10 mouse cellular contexts compared by ENCODE assay signal in genomic region chr1:136381583-136381982, GRCm38 (mm10). TPM values are rescaled to one million over a fixed set of nuclear protein-coding genes. Genes with fewer than 3 reads are reported as not detected.
DNase-seq lines count a peak whose midpoint lies in the region; ATAC-seq and TF ChIP-seq lines count a peak whose summit lies in the region.
"Had no signal": no experiment of that assay in that cellular context is flagged by ENCODE, and none has a peak within 500 bp of the region (broad histone marks: within the 10 kb centered on the region; RNA-seq: fewer than 3 reads in every experiment).

No protein-coding gene starts in this region.

- DNase-seq in heart, adult 11 months = peak; percentile 92
- DNase-seq in heart, postnatal 25 days (ENCODE audit: low spot score) = no peak
- peak; percentile 21 for DNase-seq in MEL (ENCODE audit: low read depth, low spot score)
- peak; percentile 28 to 33 for DNase-seq in cerebellum, adult 2 months
- DNase-seq in heart, postnatal 36 days = peak; percentile 18 to 46
- DNase-seq in retina, postnatal 1 day = no peak

- TF ChIP-seq CTCF in MEL (IDR thresholded peaks at IDR 0.05 in 2 of 3, conservative IDR thresholded peaks at IDR 0.05 in 1 of 3; ENCODE audit: control insufficient read depth in 1 of 3, insufficient read depth in 1 of 3, low read depth in 2 of 3, low read length in 3 of 3, poor library complexity in 1 of 3, severe bottlenecking in 1 of 3) = no peak
- no peak for TF ChIP-seq CTCF in cerebellum, adult 2 months (IDR thresholded peaks at IDR 0.05; ENCODE audit: borderline replicate concordance, insufficient read depth, low read depth, low read length)

- no peaks in the 10 kb centered on the region for H3K36me3 ChIP-seq in MEL (ENCODE audit: control insufficient read depth in 1 of 2, insufficient read depth in 2 of 2, low read length in 2 of 2)
- no peaks in the 10 kb centered on the region for H3K36me3 ChIP-seq in intestine, embryonic 15.5 days
- H3K36me3 ChIP-seq: liver, embryonic 12.5 days had no signal

- intact Hi-C loops in heart, postnatal 25 days (cut with DNase I) = no loop called here
- intact Hi-C loops in heart, postnatal 36 days (cut with DNase I) = loop anchor here (2.0 kb wide), 1 partner anchor 31 kb away; no protein-coding TSS in a partner anchor

- H3K4me3 ChIP-seq in MEL (ENCODE audit: control insufficient read depth in 1 of 2, insufficient read depth in 1 of 2, low read depth in 2 of 2, low read length in 2 of 2) = no peak overlapping the region
- H3K4me3 ChIP-seq in cerebellum, adult 2 months (replicated peaks; ENCODE audit: insufficient read depth, low read depth, low read length) = no peak overlapping the region
- no peak overlapping the region for H3K4me3 ChIP-seq in intestine, embryonic 15.5 days (replicated peaks)
- H3K4me3 ChIP-seq: forebrain, embryonic 13.5 days; liver, embryonic 12.5 days had no signal

- 29% methylated on average over 5 of the region's 5 CpGs for WGBS in cerebellum, adult 2 months
- 75% methylated on average over 5 of the region's 5 CpGs for WGBS in intestine, embryonic 15.5 days

- no peaks in the 10 kb centered on the region for H3K9me3 ChIP-seq in MEL (replicated peaks; ENCODE audit: insufficient read depth, low read length)
- H3K9me3 ChIP-seq in intestine, embryonic 15.5 days = no peaks in the 10 kb centered on the region
- H3K9me3 ChIP-seq: forebrain, embryonic 13.5 days; liver, embryonic 12.5 days had no signal

- 0 out of 4 replicates have a peak, but pooled peaks cover 0 to 2% of the 10 kb centered on the region in 2 experiments for H3K4me1 ChIP-seq in MEL (ENCODE audit: control insufficient read depth in 1 of 2, insufficient read depth in 2 of 2, low read length in 2 of 2)
- peaks cover 11% of the 10 kb centered on the region for H3K4me1 ChIP-seq in cerebellum, adult 2 months (ENCODE audit: control insufficient read depth, insufficient read depth, low read length)
- no peaks in the 10 kb centered on the region for H3K4me1 ChIP-seq in intestine, embryonic 15.5 days (replicated peaks)
- H3K4me1 ChIP-seq: forebrain, embryonic 13.5 days; liver, embryonic 12.5 days had no signal

- no peaks in the 10 kb centered on the region; a peak in 1 of 4 replicates for H3K27me3 ChIP-seq in MEL (ENCODE audit: control insufficient read depth in 1 of 2, insufficient read depth in 2 of 2, low read length in 2 of 2)
- H3K27me3 ChIP-seq in cerebellum, adult 2 months (ENCODE audit: control insufficient read depth, insufficient read depth, low read length) = no peaks in the 10 kb centered on the region
- H3K27me3 ChIP-seq in intestine, embryonic 15.5 days (replicated peaks) = no peaks in the 10 kb centered on the region
- H3K27me3 ChIP-seq: forebrain, embryonic 13.5 days had no signal

- no peaks in the 10 kb centered on the region for H3K79me2 ChIP-seq in MEL (ENCODE audit: control insufficient read depth, insufficient read depth, low read length, poor library complexity)

- H3K9ac ChIP-seq in MEL (ENCODE audit: control insufficient read depth, low read depth, low read length, poor library complexity, severe bottlenecking) = no peak overlapping the region
- H3K9ac ChIP-seq in intestine, embryonic 15.5 days = no peak overlapping the region
- H3K9ac ChIP-seq: forebrain, embryonic 13.5 days; liver, embryonic 12.5 days had no signal

- H3K27ac ChIP-seq in MEL (ENCODE audit: control insufficient read depth, low read depth, low read length) = no peak overlapping the region
- H3K27ac ChIP-seq in cerebellum, adult 2 months (ENCODE audit: insufficient read depth, low read length) = 0 out of 2 replicates have a peak overlapping the region, but pooled peaks have one; percentile 3
- no peak overlapping the region for H3K27ac ChIP-seq in intestine, embryonic 15.5 days
- H3K27ac ChIP-seq: forebrain, embryonic 13.5 days; liver, embryonic 12.5 days had no signal

- no peak for ATAC-seq in intestine, embryonic 15.5 days
- no peak for ATAC-seq in granulocyte monocyte progenitor cell, adult 5-6 weeks (replicated peaks; ENCODE audit: poor library complexity, severe bottlenecking)
- ATAC-seq: forebrain, embryonic 13.5 days; liver, embryonic 12.5 days had no signal

- TF ChIP-seq RAD21 in MEL (IDR thresholded peaks at IDR 0.05; ENCODE audit: low read depth, low read length) = no peak

- H3K4me2 ChIP-seq in intestine, embryonic 15.5 days (replicated peaks) = no peak overlapping the region
- H3K4me2 ChIP-seq: forebrain, embryonic 13.5 days; liver, embryonic 12.5 days had no signal

- TF ChIP-seq EP300 in MEL (IDR thresholded peaks at IDR 0.05; ENCODE audit: low read depth in 1 of 2, low read length in 2 of 2) = no peak

- no peak for TF ChIP-seq POLR2A in MEL (IDR thresholded peaks at IDR 0.05; ENCODE audit: control insufficient read depth in 1 of 2, insufficient read depth in 1 of 2, low read depth in 1 of 2, low read length in 2 of 2, poor library complexity in 1 of 2)
- no peak for TF ChIP-seq POLR2A in cerebellum, adult 2 months (IDR thresholded peaks at IDR 0.05; ENCODE audit: borderline replicate concordance, insufficient read depth, low read length)

TF ChIP-seq in MEL, 35 proteins besides CTCF, POLR2A, EP300 and RAD21:
- TF ChIP-seq UBTF (IDR thresholded peaks at IDR 0.05; ENCODE audit: borderline replicate concordance, insufficient read depth, low read depth, low read length) (no peak), NELFE (IDR thresholded peaks at IDR 0.05; ENCODE audit: low read depth, low read length) (no peak), CHD2 (IDR thresholded peaks at IDR 0.05; ENCODE audit: low read length) (no peak), ZKSCAN1 (IDR thresholded peaks at IDR 0.05; ENCODE audit: low read depth, low read length) (no peak), USF2 (IDR thresholded peaks at IDR 0.05; ENCODE audit: borderline replicate concordance in 1 of 2, insufficient read depth in 1 of 2, low read depth in 1 of 2, low read length in 2 of 2) (no peak), ZC3H11A (IDR thresholded peaks at IDR 0.05; ENCODE audit: low read depth, low read length) (no peak), CHD1 (IDR thresholded peaks at IDR 0.05; ENCODE audit: low read depth, low read length) (no peak), MYB (IDR thresholded peaks at IDR 0.05; ENCODE audit: low read depth, low read length) (no peak), MAFK (IDR thresholded peaks at IDR 0.05; ENCODE audit: borderline replicate concordance, low read depth, low read length) (no peak), GABPA (IDR thresholded peaks at IDR 0.05; ENCODE audit: low read depth, low read length) (no peak), BHLHE40 (IDR thresholded peaks at IDR 0.05; ENCODE audit: borderline replicate concordance, low read depth, low read length) (no peak), SMC3 (IDR thresholded peaks at IDR 0.05; ENCODE audit: low read depth, low read length) (no peak), KAT2A (conservative IDR thresholded peaks at IDR 0.05; ENCODE audit: low read depth, low read length) (no peak), MXI1 (IDR thresholded peaks at IDR 0.05; ENCODE audit: low read depth, low read length) (no peak)

RNA-seq across cellular contexts. Expression of gene Ddx59, which starts 33.5 kb away (rescaled TPM):
- 10 to 100 TPM; 11.4 to 11.7 TPM for total RNA-seq in heart, postnatal 25 days (2021)
- 6.0 and 6.1 TPM in 2 replicates for total RNA-seq in MEL (2012; rRNA removed)
- polyA plus RNA-seq in MEL (2012; ENCODE audit: insufficient read depth in 1 of 2, insufficient read length in 2 of 2, low read depth in 1 of 2, low replicate concordance in 2 of 2, missing spikeins in 1 of 2) = 1 to 10 TPM in 1 of 2 experiments, not detected in 1; 6.9 TPM
- 8.0 and 8.5 TPM in 2 replicates for polyA plus RNA-seq in cerebellum, adult 2 months (2012; rRNA removed)
- 10 to 100 TPM; 11.9 to 14.2 TPM for total RNA-seq in heart, postnatal 36 days (2021)
- 11.6 and 12.3 TPM in 2 replicates for polyA plus RNA-seq in intestine, embryonic 15.5 days (2015; fragmentation: Nextera tagmentation; extraction: Ambion mirVana)
- total RNA-seq in granulocyte monocyte progenitor cell, adult 5-6 weeks (2014; fragmentation: Nextera tagmentation) = 6.1 and 8.4 TPM in 2 replicates
- 9.7 and 13.0 TPM in 2 replicates for total RNA-seq in granulocyte monocyte progenitor cell, adult 5-6 weeks (2017)

RNA-seq across cellular contexts. Expression of gene Camsap2, which starts 35.7 kb away (rescaled TPM):
- 10 to 100 TPM; 21.4 to 22.8 TPM for total RNA-seq in heart, postnatal 25 days (2021)
- total RNA-seq in MEL (2012; rRNA removed) = 7.0 and 7.6 TPM in 2 replicates
- 10 to 100 TPM; 10.7 to 38.3 TPM for polyA plus RNA-seq in MEL (2012; ENCODE audit: insufficient read depth in 1 of 2, insufficient read length in 2 of 2, low read depth in 1 of 2, low replicate concordance in 2 of 2, missing spikeins in 1 of 2)
- 51.1 and 51.2 TPM in 2 replicates for polyA plus RNA-seq in cerebellum, adult 2 months (2012; rRNA removed)
- total RNA-seq in heart, postnatal 36 days (2021) = 10 to 100 TPM; 23.7 to 24.5 TPM
- 6.0 and 6.9 TPM in 2 replicates for polyA plus RNA-seq in intestine, embryonic 15.5 days (2015; fragmentation: Nextera tagmentation; extraction: Ambion mirVana)
- 3.3 and 4.6 TPM in 2 replicates for total RNA-seq in granulocyte monocyte progenitor cell, adult 5-6 weeks (2014; fragmentation: Nextera tagmentation)
- 6.1 and 9.6 TPM in 2 replicates for total RNA-seq in granulocyte monocyte progenitor cell, adult 5-6 weeks (2017)

Comparison
In these comparisons a context has a peak if more than half of its experiments do, and no peak if none do; other contexts are left out.
1. DNase-seq: peak in heart, adult 11 months (single experiment), MEL (single experiment), cerebellum, adult 2 months (2 of 2) and heart, postnatal 36 days (2 of 2); none in heart, postnatal 25 days (single experiment) and retina, postnatal 1 day (single experiment).